26 mouse cellular contexts compared by ENCODE assay signal in genomic region chrX:7782603-7783092, GRCm38 (mm10). TPM values are rescaled to one million over a fixed set of nuclear protein-coding genes. Genes with fewer than 3 reads are reported as not detected.
DNase-seq lines count a peak whose midpoint lies in the region; ATAC-seq and TF ChIP-seq lines count a peak whose summit lies in the region.
"Had no signal": no experiment of that assay in that cellular context is flagged by ENCODE, and none has a peak within 500 bp of the region (broad histone marks: within the 10 kb centered on the region; RNA-seq: fewer than 3 reads in every experiment).

No protein-coding gene starts in this region.

- TF ChIP-seq POLR2A in MEL (IDR thresholded peaks at IDR 0.05; ENCODE audit: control insufficient read depth in 1 of 2, insufficient read depth in 1 of 2, low read depth in 1 of 2, low read length in 2 of 2, poor library complexity in 1 of 2) = no peak
- TF ChIP-seq POLR2A in small intestine, adult 2 months (IDR thresholded peaks at IDR 0.05; ENCODE audit: low read depth, low read length) = no peak

- no peaks in the 10 kb centered on the region for H3K9me3 ChIP-seq in liver, postnatal 0 days (ENCODE audit: low read length)
- no peaks in the 10 kb centered on the region for H3K9me3 ChIP-seq in MEL (replicated peaks; ENCODE audit: insufficient read depth, low read length)
- no peaks in the 10 kb centered on the region for H3K9me3 ChIP-seq in intestine, embryonic 16.5 days (ENCODE audit: control insufficient read depth, low read length)
- H3K9me3 ChIP-seq: forebrain, embryonic 10.5 days; forebrain, embryonic 13.5 days; heart, embryonic 12.5 days; heart, embryonic 15.5 days; hindbrain, embryonic 10.5 days; hindbrain, embryonic 13.5 days had no signal

- TF ChIP-seq EP300 in liver, postnatal 0 days (IDR thresholded peaks at IDR 0.05; ENCODE audit: low read depth) = no peak
- TF ChIP-seq EP300 in MEL (IDR thresholded peaks at IDR 0.05; ENCODE audit: low read depth in 1 of 2, low read length in 2 of 2) = no peak

- TF ChIP-seq RAD21 in MEL (IDR thresholded peaks at IDR 0.05; ENCODE audit: low read depth, low read length) = peak; percentile 54

- no peaks in the 10 kb centered on the region; the same call in 1 of the 2 replicates for H3K79me2 ChIP-seq in MEL (ENCODE audit: control insufficient read depth, insufficient read depth, low read length, poor library complexity)

- H3K4me3 ChIP-seq in liver, postnatal 0 days (ENCODE audit: low read depth, low read length) = no peak overlapping the region
- no peak overlapping the region for H3K4me3 ChIP-seq in MEL (ENCODE audit: control insufficient read depth in 1 of 2, insufficient read depth in 1 of 2, low read depth in 2 of 2, low read length in 2 of 2)
- H3K4me3 ChIP-seq in intestine, embryonic 16.5 days (ENCODE audit: low read length) = no peak overlapping the region
- H3K4me3 ChIP-seq in small intestine, adult 2 months (ENCODE audit: low read depth, low read length) = no peak overlapping the region
- H3K4me3 ChIP-seq: forebrain, embryonic 10.5 days; forebrain, embryonic 13.5 days; heart, embryonic 12.5 days; heart, embryonic 15.5 days; hindbrain, embryonic 10.5 days; hindbrain, embryonic 13.5 days had no signal

- no peak overlapping the region for H3K4me2 ChIP-seq in liver, postnatal 0 days (ENCODE audit: low read depth, low read length)
- no peak overlapping the region for H3K4me2 ChIP-seq in intestine, embryonic 16.5 days (ENCODE audit: low read depth, low read length)
- H3K4me2 ChIP-seq: forebrain, embryonic 13.5 days; heart, embryonic 12.5 days; heart, embryonic 15.5 days; hindbrain, embryonic 13.5 days had no signal

- H3K27ac ChIP-seq in liver, postnatal 0 days (ENCODE audit: low read depth) = no peak overlapping the region
- H3K27ac ChIP-seq in MEL (ENCODE audit: control insufficient read depth, low read depth, low read length) = no peak overlapping the region
- H3K27ac ChIP-seq in intestine, embryonic 16.5 days (ENCODE audit: low read length) = 0 out of 2 replicates have a peak overlapping the region, but pooled peaks have one; percentile 18
- H3K27ac ChIP-seq in small intestine, adult 2 months (ENCODE audit: insufficient read depth, low read depth, low read length) = peak overlapping the region; percentile 62
- H3K27ac ChIP-seq: forebrain, embryonic 10.5 days; forebrain, embryonic 13.5 days; heart, embryonic 15.5 days; hindbrain, embryonic 10.5 days; hindbrain, embryonic 13.5 days had no signal

- H3K4me1 ChIP-seq in liver, postnatal 0 days (ENCODE audit: insufficient read depth) = no peaks in the 10 kb centered on the region
- peaks cover 5 to 16% of the 10 kb centered on the region in 2 experiments for H3K4me1 ChIP-seq in MEL (ENCODE audit: control insufficient read depth in 1 of 2, insufficient read depth in 2 of 2, low read length in 2 of 2)
- H3K4me1 ChIP-seq in intestine, embryonic 16.5 days (ENCODE audit: control insufficient read depth, insufficient read depth, low read length) = no peaks in the 10 kb centered on the region
- H3K4me1 ChIP-seq in small intestine, adult 2 months (ENCODE audit: control insufficient read depth, insufficient read depth, insufficient read length, low read length) = peaks cover 3% of the 10 kb centered on the region; the same call in 1 of the 2 replicates
- H3K4me1 ChIP-seq: forebrain, embryonic 10.5 days; forebrain, embryonic 13.5 days; heart, embryonic 12.5 days; heart, embryonic 15.5 days; hindbrain, embryonic 10.5 days; hindbrain, embryonic 13.5 days had no signal

- no peak for DNase-seq in liver, postnatal 0 days
- DNase-seq in liver (no peak), MEL (ENCODE audit: low read depth, low spot score) (no peak)
- DNase-seq in spleen, postnatal 4 days (ENCODE audit: low spot score in 2 of 2) = no peak
- DNase-seq in left cerebral cortex, adult 11 months (ENCODE audit: low spot score) = no peak
- DNase-seq in right cerebral cortex, adult 2 months (ENCODE audit: low spot score in 2 of 2) = no peak
- DNase-seq: adrenal gland, postnatal 10 days; adrenal gland, postnatal 36 days; cerebellum, adult 18-20 months; cerebellum, adult 9-10 months; cerebellum, postnatal 14 days; gastrocnemius, postnatal 10 days; heart, adult 11 months; heart, postnatal 10 days; heart, postnatal 36 days had no signal

- no peak overlapping the region for H3K9ac ChIP-seq in liver, postnatal 0 days (replicated peaks)
- no peak overlapping the region for H3K9ac ChIP-seq in MEL (ENCODE audit: control insufficient read depth, low read depth, low read length, poor library complexity, severe bottlenecking)
- H3K9ac ChIP-seq in intestine, embryonic 16.5 days (ENCODE audit: low read depth, low read length) = no peak overlapping the region
- H3K9ac ChIP-seq: forebrain, embryonic 13.5 days; heart, embryonic 12.5 days; heart, embryonic 15.5 days; hindbrain, embryonic 13.5 days had no signal

- no peaks in the 10 kb centered on the region for H3K36me3 ChIP-seq in liver, postnatal 0 days (replicated peaks; ENCODE audit: insufficient read depth, low read length)
- H3K36me3 ChIP-seq in MEL (ENCODE audit: control insufficient read depth in 1 of 2, insufficient read depth in 2 of 2, low read length in 2 of 2) = peaks cover 0 to 19% of the 10 kb centered on the region in 2 experiments; a peak in 2 of 4 replicates
- H3K36me3 ChIP-seq in intestine, embryonic 16.5 days (ENCODE audit: control insufficient read depth, insufficient read depth, low read length) = no peaks in the 10 kb centered on the region
- H3K36me3 ChIP-seq in small intestine, adult 2 months (ENCODE audit: control insufficient read depth, insufficient read depth, low read length) = no peaks in the 10 kb centered on the region
- H3K36me3 ChIP-seq: forebrain, embryonic 10.5 days; heart, embryonic 12.5 days; heart, embryonic 15.5 days; hindbrain, embryonic 10.5 days; hindbrain, embryonic 13.5 days had no signal

- H3K27me3 ChIP-seq in liver, postnatal 0 days (ENCODE audit: insufficient read depth, low read length) = no peaks in the 10 kb centered on the region
- H3K27me3 ChIP-seq in MEL (ENCODE audit: control insufficient read depth in 1 of 2, insufficient read depth in 2 of 2, low read length in 2 of 2) = no peaks in the 10 kb centered on the region
- H3K27me3 ChIP-seq in intestine, embryonic 16.5 days (replicated peaks; ENCODE audit: control insufficient read depth, insufficient read depth, low read length) = no peaks in the 10 kb centered on the region
- no peaks in the 10 kb centered on the region for H3K27me3 ChIP-seq in small intestine, adult 2 months (ENCODE audit: control insufficient read depth, insufficient read depth, low read length)
- H3K27me3 ChIP-seq: forebrain, embryonic 13.5 days; heart, embryonic 12.5 days; heart, embryonic 15.5 days; hindbrain, embryonic 13.5 days had no signal

- 64% methylated on average over 4 of the region's 4 CpGs for WGBS in liver, postnatal 0 days (ENCODE audit: insufficient replicate concordance)
- WGBS in intestine, embryonic 16.5 days = 69% methylated on average over 4 of the region's 4 CpGs
- 36% methylated on average over 4 of the region's 4 CpGs for WGBS in small intestine, adult 2 months

- ATAC-seq in liver, postnatal 0 days = no peak; the same call in 1 of the 2 replicates
- peak; percentile 82 for ATAC-seq in intestine, embryonic 16.5 days
- ATAC-seq: CD4-positive, CD25-positive, alpha-beta regulatory T cell, adult 4 months; forebrain, embryonic 13.5 days; forebrain, embryonic 16.5 days; Patski had no signal

- TF ChIP-seq CTCF in liver, postnatal 0 days (IDR thresholded peaks at IDR 0.05; ENCODE audit: low read depth) = peak; percentile 46
- peak in 1 of 3 experiments; percentile 51; a peak in 2 of 6 replicates for TF ChIP-seq CTCF in MEL (IDR thresholded peaks at IDR 0.05 in 2 of 3, conservative IDR thresholded peaks at IDR 0.05 in 1 of 3; ENCODE audit: control insufficient read depth in 1 of 3, insufficient read depth in 1 of 3, low read depth in 2 of 3, low read length in 3 of 3, poor library complexity in 1 of 3, severe bottlenecking in 1 of 3)
- TF ChIP-seq CTCF in small intestine, adult 2 months (IDR thresholded peaks at IDR 0.05; ENCODE audit: extremely low read depth, insufficient read length, insufficient replicate concordance, low read depth, low read length) = no peak

RNA-seq across cellular contexts. Expression of gene Gripap1, which starts 6.9 kb away (rescaled TPM):
- polyA plus RNA-seq in liver, postnatal 0 days (2015; fragmentation: Nextera tagmentation; extraction: Ambion mirVana) = 15.4 and 16.4 TPM in 2 replicates
- total RNA-seq in MEL (2012; rRNA removed) = 36.2 and 40.5 TPM in 2 replicates
- polyA plus RNA-seq in MEL (2012; ENCODE audit: insufficient read depth in 1 of 2, insufficient read length in 2 of 2, low read depth in 1 of 2, low replicate concordance in 2 of 2, missing spikeins in 1 of 2) = 100 to 1,000 TPM in 1 of 2 experiments, 10 to 100 TPM in 1; 84.6 to 244 TPM
- 36.6 and 37.5 TPM in 2 replicates for polyA plus RNA-seq in intestine, embryonic 16.5 days (2015; fragmentation: Nextera tagmentation; extraction: Ambion mirVana)
- 13.0 and 23.2 TPM in 2 replicates for polyA plus RNA-seq in small intestine, adult 2 months (2012; rRNA removed)

RNA-seq across cellular contexts. Expression of gene Tfe3, which starts 20.3 kb away (rescaled TPM):
- 9.6 and 10.3 TPM in 2 replicates for polyA plus RNA-seq in liver, postnatal 0 days (2015; fragmentation: Nextera tagmentation; extraction: Ambion mirVana)
- 20.6 and 23.4 TPM in 2 replicates for total RNA-seq in MEL (2012; rRNA removed)
- 10 to 100 TPM in 1 of 2 experiments, not detected in 1; 64.7 TPM for polyA plus RNA-seq in MEL (2012; ENCODE audit: insufficient read depth in 1 of 2, insufficient read length in 2 of 2, low read depth in 1 of 2, low replicate concordance in 2 of 2, missing spikeins in 1 of 2)
- polyA plus RNA-seq in intestine, embryonic 16.5 days (2015; fragmentation: Nextera tagmentation; extraction: Ambion mirVana) = 19.2 and 21.2 TPM in 2 replicates
- polyA plus RNA-seq in small intestine, adult 2 months (2012; rRNA removed) = 19.5 and 23.0 TPM in 2 replicates

RNA-seq across cellular contexts. Expression of gene Ccdc120, which starts 31.9 kb away (rescaled TPM):
- polyA plus RNA-seq in liver, postnatal 0 days (2015; fragmentation: Nextera tagmentation; extraction: Ambion mirVana) = 2.0 and 3.4 TPM in 2 replicates
- total RNA-seq in MEL (2012; rRNA removed) = 3.9 and 5.8 TPM in 2 replicates
- 10 to 100 TPM in 1 of 2 experiments, not detected in 1; 12.2 TPM for polyA plus RNA-seq in MEL (2012; ENCODE audit: insufficient read depth in 1 of 2, insufficient read length in 2 of 2, low read depth in 1 of 2, low replicate concordance in 2 of 2, missing spikeins in 1 of 2)
- polyA plus RNA-seq in intestine, embryonic 16.5 days (2015; fragmentation: Nextera tagmentation; extraction: Ambion mirVana) = 9.2 and 12.0 TPM in 2 replicates
- 16.3 and 65.1 TPM in 2 replicates for polyA plus RNA-seq in small intestine, adult 2 months (2012; rRNA removed)

RNA-seq across cellular contexts. Expression of gene Kcnd1, which starts 39.4 kb away (rescaled TPM):
- 0.09 and 0.15 TPM in 2 replicates for polyA plus RNA-seq in liver, postnatal 0 days (2015; fragmentation: Nextera tagmentation; extraction: Ambion mirVana)
- 0.26 and 0.31 TPM in 2 replicates for total RNA-seq in MEL (2012; rRNA removed)
- polyA plus RNA-seq in MEL (2012; ENCODE audit: insufficient read depth in 1 of 2, insufficient read length in 2 of 2, low read depth in 1 of 2, low replicate concordance in 2 of 2, missing spikeins in 1 of 2) = 1 to 10 TPM in 1 of 2 experiments, not detected in 1; 1.4 TPM
- 1.2 and 1.3 TPM in 2 replicates for polyA plus RNA-seq in intestine, embryonic 16.5 days (2015; fragmentation: Nextera tagmentation; extraction: Ambion mirVana)
- 0.72 and 1.3 TPM in 2 replicates for polyA plus RNA-seq in small intestine, adult 2 months (2012; rRNA removed)

RNA-seq across cellular contexts. Expression of gene Praf2, which starts 54.4 kb away (rescaled TPM):
- polyA plus RNA-seq in liver, postnatal 0 days (2015; fragmentation: Nextera tagmentation; extraction: Ambion mirVana) = 1.9 and 2.1 TPM in 2 replicates
- total RNA-seq in MEL (2012; rRNA removed) = 19.1 and 23.0 TPM in 2 replicates
- polyA plus RNA-seq in MEL (2012; ENCODE audit: insufficient read depth in 1 of 2, insufficient read length in 2 of 2, low read depth in 1 of 2, low replicate concordance in 2 of 2, missing spikeins in 1 of 2) = 10 to 100 TPM in 1 of 2 experiments, not detected in 1; 60.1 TPM
- polyA plus RNA-seq in intestine, embryonic 16.5 days (2015; fragmentation: Nextera tagmentation; extraction: Ambion mirVana) = 59.7 and 60.8 TPM in 2 replicates
- polyA plus RNA-seq in small intestine, adult 2 months (2012; rRNA removed) = 36.5 and 46.2 TPM in 2 replicates

Comparison
In these comparisons a context has a peak if more than half of its experiments do, and no peak if none do; other contexts are left out.
1. H3K27ac ChIP-seq: peak in intestine, embryonic 16.5 days (single experiment) and small intestine, adult 2 months (single experiment); none in liver, postnatal 0 days (single experiment) and MEL (single experiment).